Mouse (Mus musculus): ENCODE data around the gene Eftud2.

Eftud2 gene

GRCm38 (mm10) chr11:102880585-102881313 lies at the start of gene Eftud2, which contains the start of gene Ccdc103:
TSS of gene Eftud2 (minus strand) at chr11:102880985.
TSS of gene Ccdc103 (plus strand) at chr11:102881204.
- DNase-seq (ENCODE audit: low spot score): peak; percentile 91

- DNase-seq (ENCODE audit: low spot score): no peak
Observed at GRCm38 (mm10) chr11:102925351-102925717, 44.5 kb upstream of the Eftud2 start.

- peak; percentile 95 for DNase-seq (ENCODE audit: low spot score)
Observed at GRCm38 (mm10) chr11:102924557-102925350, 44.0 kb upstream of the Eftud2 start, which contains the start of gene Kif18b. TSS of gene Kif18b (minus strand) at chr11:102925124.

GRCm38 (mm10) chr11:102921491-102921890 lies 40.7 kb upstream of the Eftud2 start:
- no peak for DNase-seq (ENCODE audit: low spot score)

DNA sequence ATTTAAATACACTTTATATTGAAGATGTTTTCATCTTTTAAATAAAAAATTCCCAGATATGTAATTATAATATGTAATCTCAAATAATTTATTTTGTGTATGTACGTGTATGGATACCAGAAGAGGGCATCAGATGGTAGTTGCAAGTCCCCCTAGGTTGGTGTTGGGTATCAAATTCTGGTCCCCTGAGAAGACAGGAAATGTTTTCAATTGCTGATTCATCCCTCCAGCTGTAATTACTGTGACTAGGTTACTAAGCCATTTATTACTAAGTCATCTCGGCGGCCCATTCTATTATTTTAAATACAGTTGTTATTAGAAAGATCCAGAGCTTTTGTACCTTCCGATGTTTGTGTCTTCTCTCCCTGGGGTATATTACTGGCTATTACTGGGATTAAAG lies 37.3 kb upstream of the Eftud2 start:
- no peak for DNase-seq (ENCODE audit: low spot score)

DNA sequence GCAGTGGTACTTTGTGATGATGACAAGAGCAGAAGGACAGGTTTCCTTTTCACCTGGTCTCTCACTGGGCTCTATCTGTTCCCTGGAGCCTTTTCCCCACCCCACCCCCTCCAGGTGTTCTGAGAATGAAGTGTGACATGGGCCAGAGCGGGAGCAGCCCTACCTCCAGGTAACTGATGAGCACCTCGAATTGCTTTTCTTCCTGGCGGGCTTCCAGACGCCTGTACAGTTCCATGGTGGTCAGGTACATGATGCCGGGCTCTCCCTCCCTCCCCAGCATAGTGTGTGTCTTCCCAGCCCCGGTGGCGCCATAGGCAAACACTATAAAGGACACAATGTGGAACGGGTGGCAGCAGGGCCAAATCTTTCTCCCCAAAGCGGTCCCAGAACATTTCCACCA lies 34.6 kb upstream of the Eftud2 start:
- no peak for DNase-seq (ENCODE audit: low spot score)

DNA sequence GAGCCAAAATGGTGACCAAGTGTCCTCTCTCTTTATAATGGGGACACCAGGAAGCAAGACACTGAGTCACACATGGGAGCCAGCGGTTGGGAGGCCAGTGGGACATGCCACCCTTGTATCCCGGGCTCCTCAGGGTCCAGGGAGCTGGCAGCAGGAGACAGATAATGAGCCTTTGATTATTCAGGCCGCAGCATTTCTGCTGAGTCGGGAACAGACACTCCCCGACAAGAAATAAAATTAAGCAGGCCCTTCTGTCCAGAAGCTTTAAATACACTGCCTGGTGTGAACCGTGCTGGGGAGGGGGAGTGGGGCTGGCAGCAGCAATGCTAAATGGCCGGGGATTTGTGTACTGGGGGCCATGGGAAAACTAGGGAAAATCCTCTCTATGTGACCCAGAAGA lies 30.6 kb upstream of the Eftud2 start:
- no peak for DNase-seq (ENCODE audit: low spot score)

GRCm38 (mm10) chr11:102903654-102904053 lies 22.9 kb upstream of the Eftud2 start:
- no peak for DNase-seq (ENCODE audit: low spot score)

DNA sequence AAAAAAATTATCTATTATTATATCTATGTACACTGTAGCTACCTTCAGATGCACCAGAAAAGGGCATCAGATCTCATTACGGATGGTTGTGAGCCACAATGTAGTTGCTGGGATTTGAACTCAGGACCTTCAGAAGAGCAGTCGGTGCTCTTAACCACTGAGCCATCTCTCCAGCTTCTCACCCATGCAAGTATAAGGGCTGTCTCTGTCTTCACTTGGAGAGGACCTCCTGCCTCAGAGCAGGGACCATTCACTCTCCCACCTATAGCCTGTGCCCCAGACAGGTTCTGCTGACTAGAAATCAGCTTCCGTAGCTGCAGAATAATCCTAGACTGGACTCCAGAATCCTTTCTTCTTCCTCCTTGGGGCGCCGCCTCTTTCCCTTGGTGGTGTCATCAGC lies 21.3 kb upstream of the Eftud2 start:
- no peak for DNase-seq (ENCODE audit: low spot score)

DNA sequence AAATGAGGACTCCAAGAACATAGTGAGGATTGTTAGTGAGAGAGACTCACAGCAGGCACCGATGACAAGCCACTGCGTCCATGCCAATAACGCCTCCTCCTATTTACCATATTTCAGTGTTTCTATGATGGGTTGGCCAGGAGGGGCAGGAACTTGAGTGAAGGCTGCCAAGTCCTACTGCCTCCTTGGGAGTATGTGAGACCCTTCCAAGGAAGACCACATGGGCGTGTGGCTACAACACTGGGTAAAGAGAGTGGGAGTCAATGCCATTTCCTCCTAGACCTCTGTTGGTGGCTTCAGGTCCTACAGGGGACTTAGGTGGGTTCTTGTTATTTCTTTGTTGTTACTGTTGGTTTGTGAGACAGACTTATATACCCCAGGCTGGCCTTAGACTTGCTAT lies 20.4 kb upstream of the Eftud2 start:
- no peak for DNase-seq (ENCODE audit: low spot score)

GRCm38 (mm10) chr11:102900763-102901162 lies 20.0 kb upstream of the Eftud2 start, which contains the start of gene Gfap:
TSS of gene Gfap (minus strand) at chr11:102900912.
- peak; percentile 56 for DNase-seq (ENCODE audit: low spot score)

- DNase-seq (ENCODE audit: low spot score): no peak
Observed at GRCm38 (mm10) chr11:102898408-102898807, 17.6 kb upstream of the Eftud2 start.

GRCm38 (mm10) chr11:102896641-102897040 lies 15.9 kb upstream of the Eftud2 start:
- DNase-seq (ENCODE audit: low spot score): no peak

DNA sequence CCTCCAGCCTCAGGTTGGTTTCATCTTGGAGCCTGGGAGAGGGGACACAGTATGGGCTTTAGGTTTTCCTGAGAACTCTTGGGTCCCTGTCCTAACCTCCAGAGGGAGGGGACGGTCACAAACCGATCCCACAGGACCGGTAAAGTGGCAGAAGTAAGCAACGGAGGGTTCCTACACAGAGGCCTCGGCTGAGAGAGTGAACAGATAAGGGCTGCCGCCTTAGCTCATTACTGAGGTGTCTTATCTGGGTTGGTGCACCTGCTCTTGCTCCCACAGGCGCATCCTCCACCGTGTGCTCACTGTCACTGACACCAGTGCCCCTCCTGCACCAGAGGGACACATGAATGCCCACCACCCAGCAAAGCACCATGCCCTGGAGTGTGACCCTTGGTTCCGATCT lies 15.0 kb upstream of the Eftud2 start:
- DNase-seq (ENCODE audit: low spot score): no peak

GRCm38 (mm10) chr11:102894716-102895115 lies 13.9 kb upstream of the Eftud2 start:
- no peak for DNase-seq (ENCODE audit: low spot score)

DNA sequence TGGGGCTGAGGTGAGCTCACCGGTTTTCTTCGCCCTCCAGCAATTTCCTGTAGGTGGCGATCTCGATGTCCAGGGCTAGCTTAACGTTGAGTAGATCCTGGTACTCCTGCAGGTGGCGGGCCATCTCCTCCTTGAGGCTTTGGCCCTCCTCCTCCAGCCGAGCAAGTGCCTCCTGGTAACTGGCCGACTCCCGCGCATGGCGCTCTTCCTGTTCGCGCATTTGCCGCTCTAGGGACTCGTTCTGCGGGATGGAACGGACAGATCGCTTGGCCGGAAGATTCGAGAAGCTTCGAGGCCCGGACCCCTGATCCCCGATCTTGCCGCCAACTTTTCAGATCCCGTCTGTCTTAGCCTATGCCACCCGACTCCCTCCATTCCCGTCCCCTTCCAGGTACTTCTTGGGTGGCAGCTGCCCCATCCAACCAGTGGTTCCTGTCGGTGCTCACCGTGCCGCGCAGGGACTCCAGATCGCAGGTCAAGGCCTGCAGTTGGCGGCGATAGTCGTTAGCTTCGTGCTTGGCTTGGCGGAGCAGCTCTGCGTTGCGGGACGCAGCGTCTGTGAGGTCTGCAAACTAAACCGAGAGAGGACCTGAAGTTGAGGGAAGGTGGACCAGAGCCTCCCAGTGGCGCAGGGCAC lies 12.3 kb upstream of the Eftud2 start:
- DNase-seq (ENCODE audit: low spot score): peak; percentile 73

GRCm38 (mm10) chr11:102890096-102890495 lies 9.3 kb upstream of the Eftud2 start:
- no peak for DNase-seq (ENCODE audit: low spot score)

- DNase-seq (ENCODE audit: low spot score): no peak
Observed at GRCm38 (mm10) chr11:102888135-102888534, 7.3 kb upstream of the Eftud2 start.

GRCm38 (mm10) chr11:102887433-102887832 lies 6.6 kb upstream of the Eftud2 start:
- DNase-seq (ENCODE audit: low spot score): no peak

DNA sequence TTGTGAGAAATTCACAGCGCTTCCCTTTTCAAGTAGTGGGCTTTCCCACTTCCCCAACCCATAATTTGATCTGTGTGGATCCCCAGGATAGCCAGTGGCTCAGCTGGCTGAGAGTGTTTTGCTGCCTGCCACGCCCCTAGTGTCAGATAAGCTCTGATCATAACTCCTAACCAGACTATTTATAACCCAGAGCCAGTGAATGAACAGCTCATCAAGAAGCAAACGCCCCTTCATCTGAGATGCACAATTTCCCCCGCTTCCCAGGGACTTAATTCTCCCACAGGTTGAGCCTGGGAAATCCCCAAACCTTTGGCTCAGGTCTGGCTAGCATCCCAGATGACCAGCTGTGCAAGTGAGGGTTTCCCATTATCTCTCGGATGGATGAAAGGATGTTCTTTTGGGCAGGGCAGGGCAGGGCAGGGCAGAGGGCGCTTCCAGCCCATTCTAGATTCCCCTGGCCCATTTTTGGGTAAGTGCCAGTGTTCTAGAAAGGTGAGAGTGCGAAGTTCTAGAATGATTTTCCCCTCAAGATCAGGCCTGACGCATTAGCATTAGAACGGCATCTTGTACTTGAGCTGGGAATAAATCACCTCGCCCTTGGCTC lies 3.9 kb upstream of the Eftud2 start, which contains the start of gene Fam187a:
Gene Fam187a (plus strand): TSS at position 554 of the 604 bp plus-strand sequence.
- no peak for DNase-seq (ENCODE audit: low spot score)

GRCm38 (mm10) chr11:102881314-102882198 lies 771 bp upstream of the Eftud2 start:
- no peak for DNase-seq (ENCODE audit: low spot score)
